Mouse (Mus musculus) adrenal gland, adult (tissue): Measurements from ENCODE around the gene Tmem175.

ENCODE experiments used
- DNase-seq, 2 experiments: peaks; one replicate each; pipeline ENCODE4 v3.0.0; 2022 to 2023; ENCODE audit warnings: low spot score in 1 of 2; ENCODE audit not compliant: inconsistent age in 2 of 2

Tmem175 gene

GRCm38 (mm10) chr5:108676772-108677498 is 47.4 kb downstream of the Tmem175 start:
- DNase-seq, result no peak

- peak; percentile 64 to 79 for DNase-seq
Observed at GRCm38 (mm10) chr5:108677605-108678295, 48.2 kb downstream of the Tmem175 start.

GRCm38 (mm10) chr5:108678296-108678854 is 48.8 kb downstream of the Tmem175 start:
- DNase-seq, result no peak

- DNase-seq, result no peak
Observed at GRCm38 (mm10) chr5:108679909-108680308, 50.3 kb downstream of the Tmem175 start.

GRCm38 (mm10) chr5:108680871-108681270 is 51.3 kb downstream of the Tmem175 start:
- peak; percentile 82 to 88 for DNase-seq

GRCm38 (mm10) chr5:108689091-108689490 is 59.5 kb downstream of the Tmem175 start:
- no peak for DNase-seq

- DNase-seq, result no peak
Observed at GRCm38 (mm10) chr5:108691152-108691551, 61.6 kb downstream of the Tmem175 start.

GRCm38 (mm10) chr5:108692271-108692670 is 62.7 kb downstream of the Tmem175 start, which contains the start of gene Fgfrl1:
Gene Fgfrl1 (plus strand): TSS chr5:108692382.
- DNase-seq, result peak; percentile 65 to 87

GRCm38 (mm10) chr5:108693872-108694288 is 64.3 kb downstream of the Tmem175 start:
- DNase-seq, result peak; percentile 88 to 94

GRCm38 (mm10) chr5:108694352-108695261 is 65.0 kb downstream of the Tmem175 start:
- DNase-seq, result peak; percentile 73 to 83

- DNase-seq, result no peak
Observed at GRCm38 (mm10) chr5:108695861-108696260, 66.3 kb downstream of the Tmem175 start.

GRCm38 (mm10) chr5:108696542-108696941 is 67.0 kb downstream of the Tmem175 start:
- DNase-seq, result peak in 1 of 2 experiments; percentile 60

- DNase-seq, result peak in 1 of 2 experiments; percentile 50
Observed at GRCm38 (mm10) chr5:108697341-108697753, 67.8 kb downstream of the Tmem175 start.
